Mouse (Mus musculus) left cerebral cortex, adult 2 months (tissue): ENCODE data around the gene Eml5. TPM values are rescaled to one million over a fixed set of nuclear protein-coding genes. Genes with fewer than 3 reads are reported as not detected.

ENCODE experiments used
- DNase-seq, 2 experiments: peaks; one replicate each; pipeline ENCODE4 v3.0.0; 2021 to 2022; ENCODE audit warnings: low spot score in 2 of 2, mixed read lengths in 1 of 2; ENCODE audit errors: extremely low spot score in 1 of 2
- H3K27ac ChIP-seq: fragments of 200-600 bp; 2 replicates; pipeline ENCODE4 v1.8.1; 2022
- H3K4me3 ChIP-seq: fragments of 200-600 bp; 2 replicates; pipeline ENCODE4 v1.8.1; 2022
- CTCF ChIP-seq: fragments of 200-600 bp; IDR thresholded peaks from 2 replicates; pipeline ENCODE4 v1.8.1; 2022; ENCODE audit warnings: antibody characterized with exemption, mild to moderate bottlenecking, moderate library complexity
- intact Hi-C: fragments of 180-260 bp; cut with DNase I; formaldehyde crosslinking; loops from one replicate; pipeline ENCODE4 v1.15.1; 2025
- total RNA-seq, 2 experiments: library from RNA; stranded (reverse); gene quantifications; 2 replicates each; pipeline ENCODE4 v1.2.3; 2021

The Eml5 gene
- total RNA-seq, 2 experiments from 2014 or later = 93.3 TPM

- Histone ChIP-seq H3K4me3 (no peak overlapping the region), H3K27ac (no peak overlapping the region)
- intact Hi-C loops = no loop called here
- DNase-seq = no peak
- no peak for TF ChIP-seq CTCF
These were observed 68.2 kb downstream of the Eml5 start for GRCm38 (mm10) chr12:98832929-98833598.

DNA sequence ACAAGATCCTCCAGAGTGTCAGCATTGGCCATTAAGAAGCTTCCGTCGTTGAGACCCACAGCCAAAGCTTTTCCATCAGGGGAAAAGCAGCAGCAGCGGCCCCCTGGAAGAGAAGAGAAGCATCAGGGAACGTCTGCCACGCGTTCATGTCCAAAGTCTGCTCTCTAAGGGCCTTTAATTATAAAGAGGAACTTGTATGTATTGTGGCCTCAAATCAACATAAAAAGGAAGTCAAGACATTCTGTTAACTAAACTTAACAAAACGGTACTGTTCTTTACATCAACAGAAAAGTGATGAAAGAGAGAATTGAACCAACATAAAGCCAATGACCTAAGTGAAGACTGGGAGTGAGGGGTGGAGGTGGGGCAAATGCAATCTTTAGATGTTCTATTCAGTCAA lies 70.2 kb downstream of the Eml5 start:
- intact Hi-C loops = no loop called here

GRCm38 (mm10) chr12:98820781-98821180 lies 80.5 kb downstream of the Eml5 start:
- intact Hi-C loops = no loop called here
- TF ChIP-seq CTCF = no peak

More for the DNA sequence above, 70.2 kb downstream of the Eml5 start:
- H3K4me3 ChIP-seq = no peak overlapping the region
- no peak overlapping the region for H3K27ac ChIP-seq
- no peak for TF ChIP-seq CTCF
- DNase-seq = no peak

DNA sequence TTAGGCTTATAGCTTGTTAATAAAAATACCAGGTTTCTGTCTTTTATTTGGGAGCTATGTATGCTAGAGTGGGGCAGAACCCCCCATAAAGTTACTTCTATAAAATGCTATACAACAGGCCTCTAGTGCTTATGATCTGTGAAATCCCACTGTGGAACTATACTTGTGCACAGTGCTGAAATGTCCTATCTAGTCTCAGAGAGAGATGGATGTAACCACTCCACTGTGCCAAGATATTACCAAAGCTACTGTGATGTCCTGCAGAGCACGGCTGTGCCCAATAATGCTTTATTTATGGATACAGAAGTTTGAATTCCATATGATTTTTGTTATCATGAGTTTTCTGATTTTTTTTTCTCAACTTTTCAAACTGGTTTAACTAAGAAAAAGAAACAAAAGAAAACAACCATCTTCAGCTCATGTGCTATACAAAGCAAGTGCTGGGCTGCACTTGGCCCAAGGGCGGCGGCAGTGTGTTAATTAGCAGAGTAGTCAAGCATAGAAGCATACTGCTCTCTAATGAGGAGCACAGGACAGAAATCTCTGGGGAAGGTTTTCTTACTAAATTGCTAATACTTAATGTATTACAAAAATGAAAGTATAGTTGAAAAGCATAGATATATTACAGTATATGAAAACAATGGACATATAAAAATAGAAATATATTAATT lies 97.1 kb downstream of the Eml5 start:
- intact Hi-C loops = loop anchor here (5.0 kb wide), 1 partner anchor 1928 kb away; no protein-coding TSS in a partner anchor
- DNase-seq = no peak
- no peak overlapping the region for H3K27ac ChIP-seq
- no peak overlapping the region for H3K4me3 ChIP-seq
- TF ChIP-seq CTCF = no peak

More at GRCm38 (mm10) chr12:98820781-98821180, 80.5 kb downstream of the Eml5 start:
- H3K4me3 ChIP-seq = no peak overlapping the region
- DNase-seq = no peak
- no peak overlapping the region for H3K27ac ChIP-seq

GRCm38 (mm10) chr12:98802245-98802644 lies 99.0 kb downstream of the Eml5 start:
- no peak for TF ChIP-seq CTCF
- no peak overlapping the region for H3K4me3 ChIP-seq
- H3K27ac ChIP-seq = no peak overlapping the region
- no peak for DNase-seq
- intact Hi-C loops = loop anchor here (5.0 kb wide), 1 partner anchor 1930 kb away; no protein-coding TSS in a partner anchor

DNA sequence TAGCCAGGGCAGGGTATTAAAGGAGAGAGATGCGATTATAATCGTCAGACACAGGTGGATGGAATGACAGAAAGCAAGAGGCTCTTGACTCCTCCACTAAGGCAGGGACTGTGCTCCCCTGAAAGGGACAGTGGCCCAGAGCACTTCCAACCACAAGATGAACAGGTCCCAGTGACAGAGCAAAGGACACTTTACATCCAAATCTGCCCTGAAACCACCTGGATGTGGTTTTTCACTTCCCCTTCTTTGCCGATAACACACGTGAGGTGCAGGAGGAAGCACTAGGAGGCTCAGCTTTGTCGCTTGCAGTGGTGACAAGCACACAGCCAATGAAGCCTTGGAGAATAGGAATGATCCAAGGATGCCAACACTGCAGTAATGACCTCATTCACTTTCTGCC lies 101.0 kb downstream of the Eml5 start:
- intact Hi-C loops = loop anchor here (5.0 kb wide), 1 partner anchor 1932 kb away; no protein-coding TSS in a partner anchor
- DNase-seq = no peak
- H3K27ac ChIP-seq = no peak overlapping the region
- H3K4me3 ChIP-seq = no peak overlapping the region
- TF ChIP-seq CTCF = no peak

GRCm38 (mm10) chr12:98795731-98796318 lies 105.5 kb downstream of the Eml5 start:
- intact Hi-C loops = no loop called here
- no peak for TF ChIP-seq CTCF
- DNase-seq = no peak
- Histone ChIP-seq H3K4me3 (no peak overlapping the region), H3K27ac (no peak overlapping the region)

DNA sequence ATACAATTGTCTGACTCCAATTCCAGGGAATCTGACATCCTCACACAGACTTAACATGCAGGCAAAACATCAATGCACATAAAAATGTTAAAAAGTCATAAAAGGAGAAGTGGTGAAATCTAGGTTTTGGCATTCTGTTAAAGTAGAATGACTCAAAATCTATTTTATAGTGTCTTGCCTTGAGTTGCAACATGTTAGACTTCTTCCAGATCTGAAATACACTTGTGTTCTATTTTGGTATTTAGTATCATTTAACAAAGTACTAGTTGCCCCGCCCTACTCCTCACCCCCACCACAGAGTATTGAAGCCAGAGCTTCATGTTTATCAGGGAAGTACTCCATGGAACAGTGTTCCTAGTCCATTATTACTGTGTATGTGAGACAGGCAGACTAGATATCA lies 117.0 kb downstream of the Eml5 start:
- Histone ChIP-seq H3K27ac (no peak overlapping the region), H3K4me3 (no peak overlapping the region)
- no peak for TF ChIP-seq CTCF
- no peak for DNase-seq
- intact Hi-C loops = no loop called here

DNA sequence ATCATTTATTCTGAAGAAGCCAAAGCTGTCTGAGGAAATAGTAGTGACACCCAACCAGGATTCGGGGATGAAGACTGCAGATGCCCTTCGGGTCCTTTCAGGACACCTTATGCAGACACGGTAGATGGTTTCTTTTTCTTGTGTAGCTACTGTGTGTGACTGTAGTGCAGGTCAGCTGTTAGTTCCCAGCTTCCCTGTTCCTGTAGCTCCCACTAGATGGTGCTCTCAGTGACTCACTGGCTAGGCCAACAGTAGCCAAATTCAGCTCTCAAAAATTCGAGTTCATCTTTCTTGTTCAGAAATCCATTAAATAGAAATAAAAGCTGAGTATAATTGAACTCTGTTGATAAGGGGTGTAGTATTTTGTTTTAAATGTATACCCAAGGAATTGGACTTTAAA lies 122.1 kb downstream of the Eml5 start:
- no peak overlapping the region for H3K4me3 ChIP-seq
- no peak for DNase-seq
- peak; percentile 77 for TF ChIP-seq CTCF
- no peak overlapping the region for H3K27ac ChIP-seq
- intact Hi-C loops = no loop called here

GRCm38 (mm10) chr12:98777509-98777908 lies 123.8 kb downstream of the Eml5 start:
- no peak for DNase-seq
- H3K4me3 ChIP-seq = no peak overlapping the region
- intact Hi-C loops = no loop called here
- H3K27ac ChIP-seq = no peak overlapping the region
- TF ChIP-seq CTCF = no peak

GRCm38 (mm10) chr12:98766241-98766640 lies 135.0 kb downstream of the Eml5 start:
- intact Hi-C loops = no loop called here
- no peak overlapping the region for H3K4me3 ChIP-seq
- no peak for DNase-seq
- no peak for TF ChIP-seq CTCF
- no peak overlapping the region for H3K27ac ChIP-seq

DNA sequence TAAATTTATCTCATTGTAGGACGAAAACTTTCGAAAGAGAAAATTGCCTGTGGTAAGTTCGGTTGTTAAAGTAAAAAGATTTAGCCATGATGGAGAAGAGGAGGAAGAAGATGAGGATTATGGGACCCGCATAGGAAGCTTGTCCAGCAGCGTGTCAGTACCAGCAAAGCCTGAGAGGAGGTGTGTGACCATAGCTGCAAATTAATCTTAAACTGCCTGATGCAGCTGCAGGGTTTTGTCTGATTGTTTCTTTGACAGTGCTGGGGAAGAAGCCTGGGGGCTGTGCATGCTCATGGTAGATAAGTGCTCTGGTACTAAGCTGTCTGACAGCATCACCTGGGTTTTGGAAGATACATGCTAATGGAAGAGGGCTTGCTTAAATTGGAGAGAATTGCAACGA lies 141.6 kb downstream of the Eml5 start:
- Histone ChIP-seq H3K27ac (no peak overlapping the region), H3K4me3 (no peak overlapping the region)
- DNase-seq = no peak
- intact Hi-C loops = no loop called here
- no peak for TF ChIP-seq CTCF
